Mouse (Mus musculus) G1E (cell line): Measurements from ENCODE around the gene Ppp2r1b. TPM values are rescaled to one million over a fixed set of nuclear protein-coding genes. Genes with fewer than 3 reads are reported as not detected.

Experiments used
- ATAC-seq: 2 replicates; pipeline ENCODE4 v1.8.0; 2016; ENCODE audit warnings: mild to moderate bottlenecking; ENCODE audit not compliant: insufficient number of reproducible peaks, poor library complexity, low FRiP score, severe bottlenecking; ENCODE audit errors: extremely low read depth
- DNase-seq: peaks from one replicate; pipeline ENCODE4 v3.0.0; 2012; ENCODE audit warnings: low spot score
- H3K27me3 ChIP-seq: 2 replicates; pipeline ENCODE4 v1.6.1; 2012; ENCODE audit warnings: mild to moderate bottlenecking, low read length, inconsistent platforms; ENCODE audit not compliant: insufficient read depth
- H3K36me3 ChIP-seq: replicated peaks from 2 replicates; pipeline ENCODE3; 2012; ENCODE audit warnings: mild to moderate bottlenecking, inconsistent platforms
- H3K4me1 ChIP-seq: 2 replicates; pipeline ENCODE4 v1.6.1; 2012; ENCODE audit warnings: low read depth, low read length, inconsistent platforms, mixed read lengths; ENCODE audit not compliant: insufficient read depth
- H3K4me3 ChIP-seq: 2 replicates; pipeline ENCODE4 v1.5.1; 2012; ENCODE audit warnings: low read depth, mild to moderate bottlenecking, inconsistent platforms, low read length, moderate library complexity, mixed read lengths
- H3K9me3 ChIP-seq: replicated peaks from 2 replicates; pipeline ENCODE4 v1.6.1; 2012; ENCODE audit warnings: inconsistent platforms
- CTCF ChIP-seq: IDR thresholded peaks from 2 replicates; pipeline ENCODE4 v1.5.1; 2012; ENCODE audit warnings: low read depth, low read length, inconsistent platforms, mixed read lengths
- GATA1 ChIP-seq: IDR thresholded peaks from 2 replicates; pipeline ENCODE4 v1.6.1; 2012; ENCODE audit warnings: borderline replicate concordance, low read length, inconsistent platforms, mixed read lengths
- GATA2 ChIP-seq: IDR thresholded peaks from 2 replicates; pipeline ENCODE4 v1.6.1; 2012; ENCODE audit warnings: low read depth, low read length, inconsistent platforms, borderline replicate concordance
- POLR2AphosphoS5 ChIP-seq: IDR thresholded peaks from 2 replicates; pipeline ENCODE4 v1.6.1; 2012; ENCODE audit warnings: low read depth, low read length, inconsistent platforms; ENCODE audit not compliant: insufficient replicate concordance
- TAL1 ChIP-seq: conservative IDR thresholded peaks from 2 replicates; pipeline ENCODE4 v1.6.1; 2012; ENCODE audit warnings: low read depth, low read length, inconsistent platforms, mixed read lengths
- polyA plus RNA-seq: library from polyadenylated mRNA; stranded (reverse); fragments of >175 nt; gene quantifications from 2 replicates; pipeline ENCODE4 v1.2.3, GENCODE M21; 2012
- total RNA-seq, 2 experiments: library from RNA; stranded (forward) in 1 of 2; stranded (reverse) in 1 of 2; fragments of 200-1000 nt in 1 of 2; fragments of >200 nt in 1 of 2; fragmentation: Nextera tagmentation in 1 of 2; gene quantifications; 2 replicates each; pipeline ENCODE4 v1.2.3; 2014 to 2017

Gene Ppp2r1b
- total and polyA plus RNA-seq, 3 experiments = 21.3 to 93.0 (median 68.7) TPM

GRCm38 (mm10) chr9:50847606-50848368 is 2.7 kb downstream of the Ppp2r1b start:
- no peak for TF ChIP-seq TAL1
- no peak for TF ChIP-seq GATA2
- no peak for TF ChIP-seq POLR2AphosphoS5
- no peak for TF ChIP-seq CTCF
- TF ChIP-seq GATA1 = no peak
- Histone ChIP-seq H3K9me3 (no peaks in the 10 kb centered on the region), H3K27me3 (no peaks in the 10 kb centered on the region), H3K4me3 (no peak overlapping the region), H3K4me1 (peaks cover 40% of the 10 kb centered on the region), H3K36me3 (peaks cover 38% of the 10 kb centered on the region)
- DNase-seq (no peak), ATAC-seq (no peak)

- DNase-seq (no peak), ATAC-seq (no peak)
- peaks cover 49% of the 10 kb centered on the region for H3K4me1 ChIP-seq
- no peak overlapping the region for H3K4me3 ChIP-seq
- H3K9me3 ChIP-seq = no peaks in the 10 kb centered on the region
- H3K36me3 ChIP-seq = peaks cover 30% of the 10 kb centered on the region
- TF ChIP-seq TAL1 (no peak), CTCF (no peak), GATA1 (no peak), GATA2 (no peak), POLR2AphosphoS5 (no peak)
- no peaks in the 10 kb centered on the region for H3K27me3 ChIP-seq
Observed at GRCm38 (mm10) chr9:50848821-50849220, 3.7 kb downstream of the Ppp2r1b start.

GRCm38 (mm10) chr9:50849249-50849648 is 4.1 kb downstream of the Ppp2r1b start:
- TF ChIP-seq GATA1 (no peak), TAL1 (no peak), CTCF (peak; percentile 57), GATA2 (no peak), POLR2AphosphoS5 (no peak)
- H3K4me1 ChIP-seq = peaks cover 53% of the 10 kb centered on the region
- no peaks in the 10 kb centered on the region for H3K27me3 ChIP-seq
- DNase-seq = peak; percentile 44
- peak; percentile 41; the same call in 1 of the 2 replicates for ATAC-seq
- H3K36me3 ChIP-seq = peaks cover 25% of the 10 kb centered on the region
- H3K9me3 ChIP-seq = no peaks in the 10 kb centered on the region
- no peak overlapping the region for H3K4me3 ChIP-seq

GRCm38 (mm10) chr9:50849755-50850154 is 4.7 kb downstream of the Ppp2r1b start:
- TF ChIP-seq GATA2 = no peak
- no peak for TF ChIP-seq GATA1
- TF ChIP-seq TAL1 = no peak
- no peak for TF ChIP-seq CTCF
- peaks cover 59% of the 10 kb centered on the region for H3K4me1 ChIP-seq
- peaks cover 20% of the 10 kb centered on the region for H3K36me3 ChIP-seq
- DNase-seq = no peak
- H3K4me3 ChIP-seq = no peak overlapping the region
- H3K27me3 ChIP-seq = no peaks in the 10 kb centered on the region
- no peaks in the 10 kb centered on the region for H3K9me3 ChIP-seq
- no peak for ATAC-seq

GRCm38 (mm10) chr9:50850271-50850670 is 5.2 kb downstream of the Ppp2r1b start:
- TF ChIP-seq CTCF = no peak
- no peak for TF ChIP-seq TAL1
- TF ChIP-seq GATA1 = no peak
- no peak for TF ChIP-seq POLR2AphosphoS5
- no peak for TF ChIP-seq GATA2
- DNase-seq = no peak
- no peak overlapping the region for H3K4me3 ChIP-seq
- no peak for ATAC-seq
- no peaks in the 10 kb centered on the region for H3K27me3 ChIP-seq
- no peaks in the 10 kb centered on the region for H3K9me3 ChIP-seq
- H3K36me3 ChIP-seq = peaks cover 16% of the 10 kb centered on the region
- peaks cover 63% of the 10 kb centered on the region for H3K4me1 ChIP-seq

- Histone ChIP-seq H3K9me3 (no peaks in the 10 kb centered on the region), H3K4me1 (peaks cover 67% of the 10 kb centered on the region), H3K27me3 (no peaks in the 10 kb centered on the region), H3K36me3 (peaks cover 12% of the 10 kb centered on the region), H3K4me3 (no peak overlapping the region)
- no peak for ATAC-seq
- DNase-seq = no peak
- TF ChIP-seq GATA1 (no peak), POLR2AphosphoS5 (no peak), CTCF (no peak), GATA2 (no peak), TAL1 (no peak)
Observed at GRCm38 (mm10) chr9:50850713-50851112, 5.6 kb downstream of the Ppp2r1b start.

- Histone ChIP-seq H3K27me3 (no peaks in the 10 kb centered on the region), H3K9me3 (no peaks in the 10 kb centered on the region), H3K4me1 (peaks cover 73% of the 10 kb centered on the region), H3K36me3 (peaks cover 2% of the 10 kb centered on the region), H3K4me3 (peak overlapping the region; percentile 11; the same call in 1 of the 2 replicates)
- ATAC-seq (no peak), DNase-seq (no peak)
- TF ChIP-seq TAL1 = no peak
- no peak for TF ChIP-seq GATA2
- TF ChIP-seq POLR2AphosphoS5 = no peak
- TF ChIP-seq GATA1 = no peak
- no peak for TF ChIP-seq CTCF
Observed at GRCm38 (mm10) chr9:50852634-50853349, 7.7 kb downstream of the Ppp2r1b start.
